Mouse (Mus musculus) hindbrain, embryonic 16.5 days (tissue): ENCODE measurements at regions not wholly inside any gene's neighbourhood (a gene's known extent, or its start where the extent isn't known, plus 50 kb on each side); places are given as distances from the start of the nearest gene placed in this dataset.
A peak's percentile ranks its signal among the peaks of the same experiment; 100 is the strongest.

Experiments used
- ATAC-seq: fragments of 200-750 bp; cut with Nextera tagmentation; 2 replicates; pipeline ENCODE4 v1.8.0; 2017; ENCODE audit warnings: moderate TSS enrichment, moderate library complexity
- H3K27ac ChIP-seq: fragments of 300-500 bp; sonication (generic); 2 replicates; pipeline ENCODE4 v1.5.1; 2014; ENCODE audit warnings: low read depth, mild to moderate bottlenecking, control low read depth, low read length, moderate library complexity
- H3K27me3 ChIP-seq: fragments of 300-500 bp; sonication (generic); replicated peaks from 2 replicates; pipeline ENCODE4 v1.6.1; 2014; ENCODE audit warnings: low read length; ENCODE audit not compliant: control insufficient read depth, insufficient read depth
- H3K36me3 ChIP-seq: fragments of 300-500 bp; sonication (generic); 2 replicates; pipeline ENCODE4 v1.6.1; 2014; ENCODE audit warnings: mild to moderate bottlenecking, low read length, moderate library complexity, mixed read lengths; ENCODE audit not compliant: control insufficient read depth, insufficient read depth
- H3K4me1 ChIP-seq: fragments of 300-500 bp; sonication (generic); 2 replicates; pipeline ENCODE4 v1.6.1; 2014; ENCODE audit warnings: low read depth, low read length; ENCODE audit not compliant: control insufficient read depth, insufficient read depth
- H3K4me2 ChIP-seq: fragments of 300-500 bp; sonication (generic); 2 replicates; pipeline ENCODE4 v1.6.1; 2014; ENCODE audit warnings: mild to moderate bottlenecking, low read length, control low read depth, moderate library complexity
- H3K4me3 ChIP-seq: fragments of 300-500 bp; sonication (generic); 2 replicates; pipeline ENCODE4 v1.5.1; 2014; ENCODE audit warnings: mild to moderate bottlenecking, low read length, control low read depth, moderate library complexity
- H3K9ac ChIP-seq: fragments of 300-500 bp; sonication (generic); 2 replicates; pipeline ENCODE4 v1.6.1; 2014; ENCODE audit warnings: low read depth, mild to moderate bottlenecking, control low read depth, low read length, moderate library complexity
- H3K9me3 ChIP-seq: fragments of 300-500 bp; sonication (generic); 2 replicates; pipeline ENCODE4 v1.6.1; 2014; ENCODE audit warnings: mild to moderate bottlenecking, low read length, moderate library complexity; ENCODE audit not compliant: control insufficient read depth
- WGBS: fragments of 180-500 bp; shearing (Covaris S2); extraction: QIAGEN DNeasy Blood & Tissue Kit; methylation state at CpG from one replicate; pipeline ENCODE4 v1.1.7; 2014; 5-methylcytosine and 5-hydroxymethylcytosine counted together

- Histone ChIP-seq H3K27me3 (no peaks in the 10 kb centered on the region; the same call in 1 of the 2 replicates), H3K4me2 (no peak overlapping the region), H3K9ac (no peak overlapping the region), H3K4me3 (no peak overlapping the region), H3K36me3 (no peaks in the 10 kb centered on the region), H3K27ac (0 out of 2 replicates have a peak overlapping the region, but pooled peaks have one; percentile 29), H3K4me1 (peaks cover 9% of the 10 kb centered on the region), H3K9me3 (no peaks in the 10 kb centered on the region)
- no peak for ATAC-seq
- 59% methylated on average over 11 of the region's 11 CpGs for WGBS
Measured at GRCm38 (mm10) chr2:166338396-166339085, 183.1 kb upstream of the Sulf2 start.

GRCm38 (mm10) chr2:166337666-166338065 is 182.2 kb upstream of the Sulf2 start:
- no peaks in the 10 kb centered on the region for H3K36me3 ChIP-seq
- 61% methylated on average over 7 of the region's 7 CpGs for WGBS
- H3K27ac ChIP-seq = no peak overlapping the region
- no peak overlapping the region for H3K4me2 ChIP-seq
- no peak for ATAC-seq
- no peak overlapping the region for H3K9ac ChIP-seq
- H3K4me1 ChIP-seq = peaks cover 8% of the 10 kb centered on the region
- no peaks in the 10 kb centered on the region; the same call in 1 of the 2 replicates for H3K27me3 ChIP-seq
- no peaks in the 10 kb centered on the region for H3K9me3 ChIP-seq
- H3K4me3 ChIP-seq = no peak overlapping the region

- no peak overlapping the region for H3K9ac ChIP-seq
- no peak for ATAC-seq
- no peak overlapping the region for H3K4me2 ChIP-seq
- no peaks in the 10 kb centered on the region; the same call in 1 of the 2 replicates for H3K27me3 ChIP-seq
- H3K9me3 ChIP-seq = no peaks in the 10 kb centered on the region
- 76% methylated on average over 5 of the region's 5 CpGs for WGBS
- no peaks in the 10 kb centered on the region for H3K36me3 ChIP-seq
- H3K4me3 ChIP-seq = no peak overlapping the region
- H3K4me1 ChIP-seq = no peaks in the 10 kb centered on the region
- H3K27ac ChIP-seq = no peak overlapping the region
Measured at GRCm38 (mm10) chr2:166335702-166336101, 180.2 kb upstream of the Sulf2 start.

- Histone ChIP-seq H3K4me2 (no peak overlapping the region), H3K27me3 (no peaks in the 10 kb centered on the region; the same call in 1 of the 2 replicates), H3K4me1 (peaks cover under 1% of the 10 kb centered on the region; the same call in 1 of the 2 replicates), H3K9ac (no peak overlapping the region), H3K4me3 (no peak overlapping the region), H3K27ac (no peak overlapping the region), H3K36me3 (no peaks in the 10 kb centered on the region), H3K9me3 (no peaks in the 10 kb centered on the region)
- WGBS = 73% methylated on average over 7 of the region's 7 CpGs
- ATAC-seq = no peak
Measured at GRCm38 (mm10) chr2:166334559-166334958, 179.1 kb upstream of the Sulf2 start.

- no peak overlapping the region for H3K4me2 ChIP-seq
- H3K4me1 ChIP-seq = peaks cover 4% of the 10 kb centered on the region; the same call in 1 of the 2 replicates
- WGBS = 72% methylated on average over 4 of the region's 4 CpGs
- H3K36me3 ChIP-seq = no peaks in the 10 kb centered on the region
- no peak overlapping the region for H3K4me3 ChIP-seq
- H3K9ac ChIP-seq = no peak overlapping the region
- no peak for ATAC-seq
- H3K27me3 ChIP-seq = no peaks in the 10 kb centered on the region; the same call in 1 of the 2 replicates
- H3K27ac ChIP-seq = no peak overlapping the region
- no peaks in the 10 kb centered on the region for H3K9me3 ChIP-seq
Measured at GRCm38 (mm10) chr2:166333818-166334217, 178.4 kb upstream of the Sulf2 start.

- Histone ChIP-seq H3K9ac (no peak overlapping the region), H3K9me3 (no peaks in the 10 kb centered on the region), H3K4me1 (peaks cover 4% of the 10 kb centered on the region; the same call in 1 of the 2 replicates), H3K36me3 (no peaks in the 10 kb centered on the region), H3K27ac (no peak overlapping the region), H3K4me3 (no peak overlapping the region), H3K27me3 (no peaks in the 10 kb centered on the region; the same call in 1 of the 2 replicates), H3K4me2 (no peak overlapping the region)
- ATAC-seq = no peak
- WGBS = 57% methylated on average over 13 of the region's 13 CpGs
Measured at GRCm38 (mm10) chr2:166332748-166333417, 177.4 kb upstream of the Sulf2 start.

- no peak overlapping the region for H3K4me3 ChIP-seq
- ATAC-seq = no peak
- H3K36me3 ChIP-seq = no peaks in the 10 kb centered on the region
- H3K27ac ChIP-seq = no peak overlapping the region
- WGBS = 93% methylated on average over 4 of the region's 4 CpGs
- no peak overlapping the region for H3K9ac ChIP-seq
- no peak overlapping the region for H3K4me2 ChIP-seq
- H3K27me3 ChIP-seq = no peaks in the 10 kb centered on the region; the same call in 1 of the 2 replicates
- H3K9me3 ChIP-seq = no peaks in the 10 kb centered on the region
- H3K4me1 ChIP-seq = peaks cover 4% of the 10 kb centered on the region; the same call in 1 of the 2 replicates
Measured at GRCm38 (mm10) chr2:166331192-166331591, 175.7 kb upstream of the Sulf2 start.

DNA sequence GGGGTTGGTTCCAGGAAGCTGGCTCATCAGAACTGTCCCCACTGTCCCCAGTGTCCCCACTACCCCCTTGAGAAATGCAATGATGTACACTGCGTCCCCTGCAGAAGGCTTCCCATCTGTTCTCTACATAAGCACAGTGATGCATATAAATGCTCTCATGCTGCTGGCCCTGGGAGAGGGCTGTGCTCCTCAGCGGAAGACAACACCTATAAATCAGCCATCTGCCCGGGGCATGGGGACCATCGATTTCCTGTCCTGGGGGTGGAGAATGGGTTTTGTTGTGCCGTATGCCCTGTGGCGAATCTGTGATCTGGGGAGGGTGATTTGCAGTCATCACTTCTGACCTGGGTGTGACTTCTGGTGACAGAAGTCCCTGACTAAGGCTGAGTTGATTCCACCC is 174.9 kb upstream of the Sulf2 start:
- no peaks in the 10 kb centered on the region; the same call in 1 of the 2 replicates for H3K27me3 ChIP-seq
- no peak overlapping the region for H3K4me2 ChIP-seq

More for the DNA sequence above, 174.9 kb upstream of the Sulf2 start:
- H3K36me3 ChIP-seq = no peaks in the 10 kb centered on the region
- H3K9me3 ChIP-seq = no peaks in the 10 kb centered on the region
- H3K27ac ChIP-seq = no peak overlapping the region
- ATAC-seq = peak; percentile 61
- H3K4me3 ChIP-seq = no peak overlapping the region
- WGBS = 33% methylated on average over 6 of the region's 6 CpGs
- H3K4me1 ChIP-seq = peaks cover 4% of the 10 kb centered on the region; the same call in 1 of the 2 replicates
- no peak overlapping the region for H3K9ac ChIP-seq
